Mouse (Mus musculus) heart, postnatal 0 days (tissue): Measurements from ENCODE around the gene Rpl27a. TPM values are rescaled to one million over a fixed set of nuclear protein-coding genes. Genes with fewer than 3 reads are reported as not detected.

Source experiments
- ATAC-seq: fragments of 200-750 bp; cut with Nextera tagmentation; 2 replicates; pipeline ENCODE4 v1.8.0; 2017; ENCODE audit warnings: low read depth, moderate number of reproducible peaks, moderate library complexity; ENCODE audit not compliant: insufficient read depth
- DNase-seq: peaks from one replicate; pipeline ENCODE4 v3.0.0-alpha.2; 2016; ENCODE audit warnings: low spot score
- H3K27ac ChIP-seq: fragments of 300-500 bp; sonication (generic); 2 replicates; pipeline ENCODE4 v1.5.1; 2014; ENCODE audit warnings: low read depth, mild to moderate bottlenecking
- H3K27me3 ChIP-seq: fragments of 300-500 bp; sonication (generic); 2 replicates; pipeline ENCODE4 v1.6.1; 2014; ENCODE audit warnings: low read length, mixed read lengths; ENCODE audit not compliant: control insufficient read depth, insufficient read depth
- H3K36me3 ChIP-seq: fragments of 300-500 bp; sonication (generic); replicated peaks from 2 replicates; pipeline ENCODE4 v1.6.1; 2014; ENCODE audit warnings: low read length, mixed read lengths; ENCODE audit not compliant: control insufficient read depth, insufficient read depth
- H3K4me1 ChIP-seq: fragments of 300-500 bp; sonication (generic); 2 replicates; pipeline ENCODE4 v1.6.1; 2014; ENCODE audit warnings: antibody characterized with exemption; ENCODE audit not compliant: control insufficient read depth, insufficient read depth
- H3K4me2 ChIP-seq: fragments of 300-500 bp; sonication (generic); 2 replicates; pipeline ENCODE4 v1.6.1; 2014; ENCODE audit warnings: low read depth, mild to moderate bottlenecking, low read length, moderate library complexity
- H3K4me3 ChIP-seq: fragments of 300-500 bp; sonication (generic); 2 replicates; pipeline ENCODE4 v1.5.1; 2014; ENCODE audit warnings: low read depth, low read length
- H3K9ac ChIP-seq: fragments of 300-500 bp; sonication (generic); replicated peaks from 2 replicates; pipeline ENCODE4 v1.6.1; 2014; ENCODE audit warnings: low read depth, low read length, mixed read lengths
- H3K9me3 ChIP-seq: fragments of 300-500 bp; sonication (generic); replicated peaks from 2 replicates; pipeline ENCODE4 v1.6.1; 2016; ENCODE audit warnings: low read length; ENCODE audit not compliant: control insufficient read depth
- CTCF ChIP-seq: IDR thresholded peaks from 2 replicates; pipeline ENCODE4 v1.5.1; 2016; ENCODE audit warnings: antibody characterized with exemption, control low read depth, low read depth
- EP300 ChIP-seq: IDR thresholded peaks from 2 replicates; pipeline ENCODE4 v1.6.1; 2016; ENCODE audit warnings: antibody characterized with exemption, low read depth
- WGBS: fragments of 180-500 bp; shearing (Covaris S2); extraction: QIAGEN DNeasy Blood & Tissue Kit; methylation state at CpG from one replicate; pipeline ENCODE4 v1.1.7; 2014; 5-methylcytosine and 5-hydroxymethylcytosine counted together
- microRNA-seq: library from miRNA; unstranded; fragments of <30 nt; microRNA quantifications from one replicate; pipeline ENCODE4, GENCODE M21; 2016
- polyA plus RNA-seq: library from polyadenylated mRNA; unstranded; fragments of >200 nt; fragmentation: Nextera tagmentation; extraction: Ambion mirVana; gene quantifications from 2 replicates; pipeline ENCODE4 v1.2.1, GENCODE M21; 2015
- total RNA-seq: library from RNA; depleted of rRNA; stranded (reverse); fragments of >200 nt; gene quantifications from 2 replicates; pipeline ENCODE4 v1.2.3, GENCODE M21; 2014; ENCODE audit warnings: low replicate concordance; rRNA removed

Rpl27a gene
- total and polyA plus RNA-seq, 2 experiments from 2014 or later, result 68.8 to 267 TPM

DNA sequence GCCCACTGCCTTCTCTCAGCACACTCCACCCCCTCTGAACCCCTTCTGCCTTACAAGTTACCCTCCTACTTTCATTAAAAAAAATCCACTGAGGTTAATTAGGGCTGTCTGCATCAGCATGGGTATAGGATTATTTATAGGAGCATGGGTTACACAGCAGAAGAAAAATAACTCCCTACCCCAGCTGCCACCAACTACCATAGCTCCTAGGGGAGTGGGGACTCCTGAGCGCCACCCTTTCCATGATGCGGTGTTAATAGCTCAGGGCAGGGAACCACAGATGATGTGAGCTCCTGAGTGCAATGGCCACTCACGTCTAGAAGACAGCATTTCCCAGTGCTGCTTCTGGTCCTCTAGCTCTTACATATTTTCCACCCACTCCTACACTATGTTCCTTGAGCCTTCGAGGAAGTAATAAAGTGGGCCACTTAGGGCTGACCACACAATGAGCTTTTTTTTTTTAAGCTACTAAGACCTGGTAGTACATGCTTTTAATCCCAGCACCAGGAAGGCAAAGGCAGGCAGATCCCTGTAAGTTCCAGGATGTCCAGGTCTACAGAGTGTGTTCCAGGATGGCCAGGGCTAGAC lies 44.9 kb downstream of the Rpl27a start:
- Histone ChIP-seq H3K9me3 (no peaks in the 10 kb centered on the region), H3K9ac (no peak overlapping the region), H3K4me2 (no peak overlapping the region), H3K4me1 (peaks cover 51% of the 10 kb centered on the region), H3K36me3 (0 out of 2 replicates have a peak, but pooled peaks cover 1% of the 10 kb centered on the region), H3K4me3 (no peak overlapping the region), H3K27me3 (no peaks in the 10 kb centered on the region), H3K27ac (peak overlapping the region; percentile 76)
- WGBS, result 58% methylated on average over 4 of the region's 4 CpGs
- ATAC-seq (no peak), DNase-seq (no peak)
- TF ChIP-seq EP300, result no peak
- TF ChIP-seq CTCF, result no peak

DNA sequence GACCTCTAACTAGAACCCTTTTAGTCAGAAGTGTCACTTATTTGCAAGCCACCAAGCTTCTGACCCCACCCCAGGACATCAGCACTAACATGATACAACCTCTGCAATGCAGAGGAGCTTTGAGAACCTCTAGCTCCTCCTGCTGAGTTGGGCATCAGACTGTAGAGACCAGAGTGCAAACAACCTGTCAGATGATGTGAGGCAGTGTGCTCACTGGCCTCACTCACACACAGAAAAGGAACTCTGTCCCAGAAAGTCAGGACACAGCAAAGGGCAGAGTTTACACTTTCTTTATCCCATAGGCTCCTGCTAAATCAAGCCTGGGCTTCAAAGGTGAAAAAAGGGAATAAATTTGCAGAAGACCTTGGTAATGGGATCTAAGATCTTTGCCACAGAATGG lies 47.4 kb downstream of the Rpl27a start:
- Histone ChIP-seq H3K27me3 (no peaks in the 10 kb centered on the region), H3K9me3 (no peaks in the 10 kb centered on the region), H3K27ac (no peak overlapping the region), H3K4me2 (no peak overlapping the region), H3K36me3 (peaks cover 7% of the 10 kb centered on the region; the same call in 1 of the 2 replicates), H3K9ac (no peak overlapping the region), H3K4me3 (no peak overlapping the region), H3K4me1 (peaks cover 34% of the 10 kb centered on the region)
- ATAC-seq (no peak), DNase-seq (no peak)
- TF ChIP-seq CTCF, result no peak
- no peak for TF ChIP-seq EP300

DNA sequence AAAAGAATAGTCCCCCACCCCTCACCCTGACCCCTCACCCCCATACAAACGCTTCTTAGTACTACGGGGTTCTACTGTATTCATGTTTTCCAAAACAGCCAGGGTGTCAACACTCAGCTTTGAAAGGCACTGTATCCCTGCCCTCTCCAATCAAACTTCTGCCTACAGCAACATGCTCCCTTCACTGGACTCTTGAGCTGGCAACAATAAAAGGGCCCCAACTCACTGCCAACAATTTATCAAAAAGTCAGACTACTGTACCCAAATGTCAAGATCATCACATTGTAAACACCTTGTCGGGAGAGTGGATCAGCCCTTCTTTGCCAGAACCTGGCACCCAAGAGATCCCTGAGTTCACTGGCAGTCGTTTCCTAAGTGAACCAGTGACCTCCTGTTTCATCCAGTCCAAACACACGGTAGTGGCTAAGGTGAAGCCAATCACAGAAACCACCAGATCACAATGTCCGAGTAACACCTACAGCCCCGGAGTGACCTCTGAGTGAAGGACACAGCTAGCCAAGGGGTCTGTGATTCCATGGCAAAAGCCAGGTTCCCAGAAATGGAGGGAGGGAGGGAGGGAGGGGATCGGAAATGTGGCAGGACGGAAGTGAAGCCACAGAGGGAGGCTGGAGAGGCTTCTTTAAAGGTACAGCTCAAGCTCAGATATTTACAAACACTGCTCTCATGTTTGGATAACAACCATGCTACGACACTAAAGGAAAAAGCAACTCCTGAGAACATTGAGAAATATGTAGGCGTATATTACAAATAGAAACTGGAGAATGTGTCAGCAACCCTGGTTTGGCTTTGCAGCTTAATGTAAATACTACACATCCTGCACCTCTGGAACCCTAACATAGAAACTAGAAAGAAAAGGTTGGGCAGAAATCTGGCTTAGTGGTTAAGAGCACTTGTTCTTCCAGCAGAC lies 48.2 kb downstream of the Rpl27a start:
- no peaks in the 10 kb centered on the region for H3K27me3 ChIP-seq
- TF ChIP-seq CTCF (no peak), EP300 (no peak)
- peaks cover 7% of the 10 kb centered on the region; the same call in 1 of the 2 replicates for H3K36me3 ChIP-seq
- no peak overlapping the region for H3K9ac ChIP-seq
- H3K27ac ChIP-seq, result peak overlapping the region; percentile 62
- no peak overlapping the region for H3K4me3 ChIP-seq
- peaks cover 28% of the 10 kb centered on the region for H3K4me1 ChIP-seq
- H3K4me2 ChIP-seq, result no peak overlapping the region
- ATAC-seq, result peak; percentile 31; the same call in 1 of the 2 replicates
- H3K9me3 ChIP-seq, result no peaks in the 10 kb centered on the region
- 46% methylated on average over 11 of the region's 11 CpGs for WGBS
- no peak for DNase-seq

DNA sequence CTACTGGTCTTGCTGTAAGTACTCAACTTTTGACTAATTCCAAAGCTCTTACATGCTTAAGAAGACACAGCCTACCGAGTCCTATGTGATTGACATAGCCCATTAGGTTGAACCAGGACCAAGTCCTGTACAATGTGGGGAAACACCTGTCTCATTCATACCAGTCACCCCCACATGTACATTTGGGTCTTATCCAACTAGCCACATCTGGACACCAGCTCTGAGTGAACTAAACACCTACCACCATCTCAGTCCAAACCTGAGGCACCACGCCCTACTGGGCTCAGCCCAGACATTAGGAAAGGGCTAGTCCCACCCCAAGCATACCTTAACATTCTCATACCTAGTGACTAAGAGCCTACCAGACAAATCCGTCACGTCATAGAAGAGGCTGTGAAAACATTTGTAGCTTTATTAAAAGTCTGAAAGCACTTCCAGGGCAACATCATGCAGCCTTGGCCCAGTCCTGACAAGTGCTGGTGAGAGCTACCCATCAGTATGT lies 49.5 kb downstream of the Rpl27a start:
- Histone ChIP-seq H3K4me2 (no peak overlapping the region), H3K4me3 (no peak overlapping the region), H3K9me3 (no peaks in the 10 kb centered on the region), H3K4me1 (peaks cover 17% of the 10 kb centered on the region), H3K36me3 (peaks cover 7% of the 10 kb centered on the region; the same call in 1 of the 2 replicates), H3K27me3 (no peaks in the 10 kb centered on the region), H3K9ac (no peak overlapping the region), H3K27ac (no peak overlapping the region)
- DNase-seq, result no peak
- WGBS, result 84% methylated on average over 4 of the region's 4 CpGs
- TF ChIP-seq CTCF, result no peak
- ATAC-seq, result no peak

Small RNA genes within 50 kb of the gene (microRNA-seq; reads per million reads assigned to microRNA genes)
- not detected for gene Gm47284

Other genes starting within 250 kb of the Rpl27a start
- not detected in 2 replicates for gene Stk33, start 80.1 kb upstream of the Rpl27a start, total RNA-seq
- 0.18 and 0.22 TPM in 2 replicates for gene Stk33, start 80.1 kb upstream of the Rpl27a start, polyA plus RNA-seq
- 0.08 TPM in 1 of 2 replicates, not detected in the other for gene Trim66, start 11.0 kb upstream of the Rpl27a start, total RNA-seq
- not detected in 2 replicates for gene Trim66, start 11.0 kb upstream of the Rpl27a start, polyA plus RNA-seq
- 58.8 and 60.7 TPM in 2 replicates for gene St5, start 184.5 kb downstream of the Rpl27a start, total RNA-seq
- 26.9 and 28.8 TPM in 2 replicates for gene St5, start 184.5 kb downstream of the Rpl27a start, polyA plus RNA-seq
- gene Akip1, start 184.5 kb downstream of the Rpl27a start, total RNA-seq, result 6.9 and 14.8 TPM in 2 replicates
- gene Akip1, start 184.5 kb downstream of the Rpl27a start, polyA plus RNA-seq, result 29.5 and 32.7 TPM in 2 replicates
- 0.27 TPM in 1 of 2 replicates, not detected in the other for gene BC051019, start 204.7 kb downstream of the Rpl27a start, total RNA-seq
- gene BC051019, start 204.7 kb downstream of the Rpl27a start, polyA plus RNA-seq, result 0.48 TPM in 1 of 2 replicates, not detected in the other
- not detected in 2 replicates for gene Ascl3, start 212.6 kb downstream of the Rpl27a start, total RNA-seq
- gene Ascl3, start 212.6 kb downstream of the Rpl27a start, polyA plus RNA-seq, result 0.34 TPM in 1 of 2 replicates, not detected in the other
- gene Tmem9b, start 233.7 kb downstream of the Rpl27a start, total RNA-seq, result 111 and 142 TPM in 2 replicates
- gene Tmem9b, start 233.7 kb downstream of the Rpl27a start, polyA plus RNA-seq, result 72.9 and 74.8 TPM in 2 replicates